Mouse (Mus musculus): ENCODE data around the gene Parp14.

GRCm38 (mm10) chr16:35783207-35783573 is 88.2 kb downstream of the Parp14 start:
- TF ChIP-seq GATA1 (IDR thresholded peaks at IDR 0.05; ENCODE audit: low read length) (no peak), TAL1 (IDR thresholded peaks at IDR 0.05; ENCODE audit: low read length) (no peak)

All from erythroblast, embryonic 14.5 days (primary cell).